Mouse (Mus musculus): ENCODE results near the gene Gm26920. TPM values are rescaled to one million over a fixed set of nuclear protein-coding genes. Genes with fewer than 3 reads are reported as not detected.

Gene Gm26920
- polyA plus RNA-seq, 1 experiment from 2014 or later = 3.6 TPM

DNA sequence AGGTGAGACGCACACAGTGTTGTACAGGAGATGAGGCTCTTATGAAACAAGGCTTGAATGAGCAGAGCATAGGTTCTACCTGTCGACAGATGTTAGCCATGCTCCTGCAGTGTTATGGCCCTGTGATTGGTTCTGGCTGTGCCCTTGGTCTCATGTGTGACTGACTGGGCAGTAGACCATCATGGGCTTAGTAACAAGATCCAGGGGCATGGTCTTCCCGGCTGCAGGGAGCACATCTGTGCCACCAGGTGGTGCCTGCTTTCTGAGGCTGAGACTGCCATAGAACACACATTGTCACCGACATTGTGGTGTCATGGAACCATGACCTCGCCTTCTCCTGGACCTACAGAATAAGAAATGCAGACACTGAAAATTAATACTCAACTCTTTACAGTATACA, 64.9 kb downstream of the Gm26920 start:
- no peaks in the 10 kb centered on the region for H3K4me1 ChIP-seq (ENCODE audit: control insufficient read depth, insufficient read depth, low read length)
- no peak overlapping the region for H3K4me3 ChIP-seq (ENCODE audit: low read depth, low read length)
- no peak for DNase-seq (ENCODE audit: low spot score)
- H3K9ac ChIP-seq (replicated peaks; ENCODE audit: low read length) = no peak overlapping the region
- H3K27me3 ChIP-seq (ENCODE audit: control insufficient read depth, insufficient read depth, low read length) = no peaks in the 10 kb centered on the region
- H3K4me2 ChIP-seq (ENCODE audit: low read depth, low read length) = no peak overlapping the region
- H3K9me3 ChIP-seq (replicated peaks; ENCODE audit: control insufficient read depth, low read length) = no peaks in the 10 kb centered on the region
- H3K36me3 ChIP-seq (replicated peaks; ENCODE audit: control insufficient read depth, insufficient read depth, low read depth, low read length) = peaks cover 21% of the 10 kb centered on the region
- no peak for ATAC-seq (replicated peaks; ENCODE audit: insufficient number of reproducible peaks, low FRiP score, low TSS enrichment, low read depth)
- 82% methylated on average over 5 of the region's 5 CpGs for WGBS
- H3K27ac ChIP-seq (replicated peaks; ENCODE audit: low read depth, low read length) = no peak overlapping the region

DNA sequence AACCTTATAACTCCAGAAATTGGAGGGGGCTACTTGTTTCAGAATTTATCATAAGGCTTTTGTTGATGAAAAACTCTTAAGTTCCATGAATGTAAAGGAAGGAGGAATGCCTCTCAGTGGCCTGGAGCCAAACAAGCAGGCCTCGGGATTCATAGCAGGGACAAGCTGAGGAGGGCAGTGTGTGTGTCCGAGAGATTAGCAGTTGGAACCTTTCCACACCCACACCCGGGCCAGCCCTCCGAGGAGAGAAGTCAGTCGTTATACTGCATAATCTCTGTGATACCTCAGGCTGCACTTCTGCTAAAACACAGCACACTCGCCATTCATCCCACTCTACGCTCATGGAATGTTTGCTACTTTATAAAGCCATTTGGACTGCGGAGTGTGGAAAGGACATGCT, 66.4 kb downstream of the Gm26920 start:
- H3K4me3 ChIP-seq (ENCODE audit: low read depth, low read length) = no peak overlapping the region
- no peak overlapping the region for H3K9ac ChIP-seq (replicated peaks; ENCODE audit: low read length)
- no peaks in the 10 kb centered on the region for H3K27me3 ChIP-seq (ENCODE audit: control insufficient read depth, insufficient read depth, low read length)
- H3K4me2 ChIP-seq (ENCODE audit: low read depth, low read length) = no peak overlapping the region
- H3K27ac ChIP-seq (replicated peaks; ENCODE audit: low read depth, low read length) = no peak overlapping the region
- no peaks in the 10 kb centered on the region for H3K9me3 ChIP-seq (replicated peaks; ENCODE audit: control insufficient read depth, low read length)
- DNase-seq (ENCODE audit: low spot score) (no peak), ATAC-seq (replicated peaks; ENCODE audit: insufficient number of reproducible peaks, low FRiP score, low TSS enrichment, low read depth) (no peak)
- peaks cover 23% of the 10 kb centered on the region for H3K36me3 ChIP-seq (replicated peaks; ENCODE audit: control insufficient read depth, insufficient read depth, low read depth, low read length)
- no peaks in the 10 kb centered on the region for H3K4me1 ChIP-seq (ENCODE audit: control insufficient read depth, insufficient read depth, low read length)
- WGBS = 90% methylated on average over 8 of the region's 8 CpGs

DNA sequence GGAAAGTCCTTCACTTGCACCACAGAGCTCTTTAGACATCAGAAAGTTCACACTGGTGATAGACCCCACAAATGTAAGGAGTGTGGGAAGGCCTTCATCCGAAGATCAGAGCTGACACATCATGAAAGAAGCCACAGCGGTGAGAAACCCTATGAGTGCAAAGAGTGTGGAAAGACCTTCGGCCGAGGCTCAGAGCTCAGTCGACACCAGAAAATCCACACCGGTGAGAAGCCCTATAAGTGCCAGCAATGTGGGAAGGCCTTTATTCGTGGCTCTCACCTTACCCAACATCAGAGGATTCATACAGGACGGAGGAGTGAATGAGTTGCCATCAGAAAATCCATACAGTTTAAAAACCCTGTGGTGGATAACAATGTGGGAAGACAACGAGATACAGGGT, 66.9 kb downstream of the Gm26920 start:
- Histone ChIP-seq H3K9me3 (replicated peaks; ENCODE audit: control insufficient read depth, low read length) (no peaks in the 10 kb centered on the region), H3K27me3 (ENCODE audit: control insufficient read depth, insufficient read depth, low read length) (no peaks in the 10 kb centered on the region), H3K27ac (replicated peaks; ENCODE audit: low read depth, low read length) (no peak overlapping the region), H3K4me2 (ENCODE audit: low read depth, low read length) (no peak overlapping the region), H3K4me3 (ENCODE audit: low read depth, low read length) (no peak overlapping the region), H3K4me1 (ENCODE audit: control insufficient read depth, insufficient read depth, low read length) (no peaks in the 10 kb centered on the region), H3K36me3 (replicated peaks; ENCODE audit: control insufficient read depth, insufficient read depth, low read depth, low read length) (peaks cover 26% of the 10 kb centered on the region), H3K9ac (replicated peaks; ENCODE audit: low read length) (no peak overlapping the region)
- no peak for DNase-seq (ENCODE audit: low spot score)
- 95% methylated on average over 9 of the region's 9 CpGs for WGBS
- ATAC-seq (replicated peaks; ENCODE audit: insufficient number of reproducible peaks, low FRiP score, low TSS enrichment, low read depth) = no peak

GRCm38 (mm10) chr7:30019543-30019942, 70.7 kb downstream of the Gm26920 start:
- Histone ChIP-seq H3K27ac (replicated peaks; ENCODE audit: low read depth, low read length) (no peak overlapping the region), H3K27me3 (ENCODE audit: control insufficient read depth, insufficient read depth, low read length) (no peaks in the 10 kb centered on the region), H3K9me3 (replicated peaks; ENCODE audit: control insufficient read depth, low read length) (no peaks in the 10 kb centered on the region), H3K4me2 (ENCODE audit: low read depth, low read length) (no peak overlapping the region), H3K36me3 (replicated peaks; ENCODE audit: control insufficient read depth, insufficient read depth, low read depth, low read length) (peaks cover 27% of the 10 kb centered on the region), H3K9ac (replicated peaks; ENCODE audit: low read length) (no peak overlapping the region), H3K4me3 (ENCODE audit: low read depth, low read length) (no peak overlapping the region), H3K4me1 (ENCODE audit: control insufficient read depth, insufficient read depth, low read length) (no peaks in the 10 kb centered on the region)
- DNase-seq (ENCODE audit: low spot score) = no peak
- no peak for ATAC-seq (replicated peaks; ENCODE audit: insufficient number of reproducible peaks, low FRiP score, low TSS enrichment, low read depth)
- WGBS = 82% methylated on average over 2 of the region's 2 CpGs

GRCm38 (mm10) chr7:30017226-30017625, 73.0 kb downstream of the Gm26920 start:
- DNase-seq (ENCODE audit: low spot score) (no peak), ATAC-seq (replicated peaks; ENCODE audit: insufficient number of reproducible peaks, low FRiP score, low TSS enrichment, low read depth) (no peak)
- Histone ChIP-seq H3K9me3 (replicated peaks; ENCODE audit: control insufficient read depth, low read length) (no peaks in the 10 kb centered on the region), H3K4me1 (ENCODE audit: control insufficient read depth, insufficient read depth, low read length) (no peaks in the 10 kb centered on the region), H3K9ac (replicated peaks; ENCODE audit: low read length) (no peak overlapping the region), H3K4me3 (ENCODE audit: low read depth, low read length) (no peak overlapping the region), H3K4me2 (ENCODE audit: low read depth, low read length) (no peak overlapping the region), H3K27ac (replicated peaks; ENCODE audit: low read depth, low read length) (no peak overlapping the region), H3K36me3 (replicated peaks; ENCODE audit: control insufficient read depth, insufficient read depth, low read depth, low read length) (peaks cover 23% of the 10 kb centered on the region), H3K27me3 (ENCODE audit: control insufficient read depth, insufficient read depth, low read length) (no peaks in the 10 kb centered on the region)
- 95% methylated on average over 6 of the region's 6 CpGs for WGBS

DNA sequence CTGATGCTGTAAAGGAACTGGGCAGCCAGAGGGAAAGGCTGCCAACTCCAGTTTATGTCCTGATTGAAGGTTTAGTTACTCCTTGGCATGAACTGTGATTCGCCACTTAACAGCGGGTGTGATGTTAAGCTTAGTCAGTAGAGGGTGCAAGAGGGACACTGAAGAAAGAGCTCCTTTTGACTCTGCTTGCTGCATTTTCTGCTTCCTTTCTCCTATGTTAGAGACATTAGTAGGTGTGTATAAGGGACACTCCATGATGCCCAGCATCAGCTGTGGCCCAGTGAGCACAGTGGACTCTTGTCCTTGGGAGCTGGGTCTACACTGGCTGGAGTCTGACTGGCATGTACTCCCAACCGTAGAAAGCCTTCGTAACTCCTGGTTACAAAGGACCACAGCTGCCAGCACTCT, 77.2 kb downstream of the Gm26920 start:
- H3K4me2 ChIP-seq (ENCODE audit: low read depth, low read length) = no peak overlapping the region
- peak; percentile 62 for DNase-seq (ENCODE audit: low spot score)

DNA sequence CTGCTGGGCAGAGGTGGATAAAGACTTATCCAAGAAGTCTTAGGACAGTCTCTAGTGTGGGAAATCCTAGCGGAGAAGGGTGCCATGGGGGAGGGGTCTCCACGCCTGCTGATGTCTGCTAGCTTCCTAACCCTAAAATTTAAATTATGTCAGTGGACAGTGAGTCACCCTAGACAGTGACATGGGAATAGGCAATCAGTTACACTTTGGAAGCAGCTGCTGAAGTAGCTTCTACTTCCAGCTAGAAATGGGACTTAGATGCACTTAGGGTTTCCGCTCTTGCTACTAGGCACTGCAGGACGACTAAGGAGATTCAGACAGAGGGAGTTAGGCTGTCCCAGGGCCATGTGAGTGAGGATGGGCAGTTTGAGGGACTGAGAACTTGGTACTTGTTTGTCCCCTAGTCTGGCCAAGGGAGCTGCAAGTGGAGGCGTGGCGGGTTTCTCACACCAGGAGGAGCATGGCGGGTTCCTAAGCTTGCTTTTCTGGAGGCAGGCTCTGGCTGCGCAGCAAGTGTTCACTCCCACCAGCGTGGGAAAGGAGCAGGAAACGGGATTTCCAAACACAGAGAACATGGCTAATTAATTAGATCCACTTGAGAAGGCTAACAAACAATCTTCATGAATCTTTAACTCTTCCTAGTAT, 79.5 kb downstream of the Gm26920 start:
- DNase-seq (ENCODE audit: low spot score) = no peak
- Histone ChIP-seq H3K27me3 (ENCODE audit: control insufficient read depth, insufficient read depth, low read length) (no peaks in the 10 kb centered on the region), H3K9me3 (replicated peaks; ENCODE audit: control insufficient read depth, low read length) (no peaks in the 10 kb centered on the region), H3K9ac (replicated peaks; ENCODE audit: low read length) (no peak overlapping the region), H3K4me1 (ENCODE audit: control insufficient read depth, insufficient read depth, low read length) (no peaks in the 10 kb centered on the region; the same call in 1 of the 2 replicates), H3K4me3 (ENCODE audit: low read depth, low read length) (no peak overlapping the region), H3K36me3 (replicated peaks; ENCODE audit: control insufficient read depth, insufficient read depth, low read depth, low read length) (peaks cover 8% of the 10 kb centered on the region; the same call in 1 of the 2 replicates), H3K27ac (replicated peaks; ENCODE audit: low read depth, low read length) (no peak overlapping the region), H3K4me2 (ENCODE audit: low read depth, low read length) (no peak overlapping the region)
- 80% methylated on average over 10 of the region's 10 CpGs for WGBS
- no peak for ATAC-seq (replicated peaks; ENCODE audit: insufficient number of reproducible peaks, low FRiP score, low TSS enrichment, low read depth)

More for the DNA sequence above, 77.2 kb downstream of the Gm26920 start:
- WGBS = 83% methylated on average over 4 of the region's 4 CpGs
- no peaks in the 10 kb centered on the region for H3K27me3 ChIP-seq (ENCODE audit: control insufficient read depth, insufficient read depth, low read length)
- no peaks in the 10 kb centered on the region for H3K9me3 ChIP-seq (replicated peaks; ENCODE audit: control insufficient read depth, low read length)
- H3K9ac ChIP-seq (replicated peaks; ENCODE audit: low read length) = no peak overlapping the region
- H3K4me1 ChIP-seq (ENCODE audit: control insufficient read depth, insufficient read depth, low read length) = no peaks in the 10 kb centered on the region; the same call in 1 of the 2 replicates
- no peak overlapping the region for H3K27ac ChIP-seq (replicated peaks; ENCODE audit: low read depth, low read length)
- no peak overlapping the region for H3K4me3 ChIP-seq (ENCODE audit: low read depth, low read length)
- peaks cover 17% of the 10 kb centered on the region for H3K36me3 ChIP-seq (replicated peaks; ENCODE audit: control insufficient read depth, insufficient read depth, low read depth, low read length)
- ATAC-seq (replicated peaks; ENCODE audit: insufficient number of reproducible peaks, low FRiP score, low TSS enrichment, low read depth) = no peak

DNA sequence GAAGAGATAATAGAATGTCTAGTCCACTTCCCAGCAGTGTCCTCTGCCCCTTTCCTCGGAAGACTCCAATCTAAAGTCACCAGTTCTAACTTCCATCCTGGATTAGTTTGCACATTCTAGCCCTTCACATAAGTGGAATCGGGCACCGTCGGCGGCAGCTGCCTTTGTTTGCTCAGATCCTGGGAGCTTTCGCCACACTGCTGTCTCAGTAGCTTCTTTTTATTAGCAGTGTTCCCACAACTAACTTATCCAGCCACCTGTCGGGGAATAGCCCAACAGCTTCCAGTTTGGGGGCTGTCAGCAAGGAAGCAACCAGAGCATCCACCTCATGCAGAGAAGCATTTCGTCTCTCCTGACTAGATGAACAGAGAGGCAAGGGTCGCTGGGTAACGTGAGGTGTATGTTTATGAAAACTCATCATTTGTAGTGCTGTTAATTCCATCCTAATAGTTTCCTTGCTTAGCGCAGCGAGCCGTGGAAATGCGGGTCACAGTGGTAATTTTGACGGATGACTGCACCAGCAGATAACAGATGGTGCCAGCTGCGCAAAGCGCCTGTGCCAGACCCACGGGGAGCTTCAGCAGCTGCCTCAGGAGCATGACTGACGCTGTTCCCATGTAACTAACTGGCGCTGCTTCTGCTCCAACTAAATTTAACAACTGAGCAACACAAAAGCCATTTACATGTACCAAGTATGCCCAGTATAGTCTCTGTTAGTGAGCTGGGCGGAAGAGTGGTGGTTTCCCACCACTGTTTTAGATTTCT, 80.7 kb downstream of the Gm26920 start:
- Histone ChIP-seq H3K9ac (replicated peaks; ENCODE audit: low read length) (no peak overlapping the region), H3K4me2 (ENCODE audit: low read depth, low read length) (no peak overlapping the region), H3K36me3 (replicated peaks; ENCODE audit: control insufficient read depth, insufficient read depth, low read depth, low read length) (peaks cover 8% of the 10 kb centered on the region; the same call in 1 of the 2 replicates), H3K4me3 (ENCODE audit: low read depth, low read length) (no peak overlapping the region), H3K9me3 (replicated peaks; ENCODE audit: control insufficient read depth, low read length) (no peaks in the 10 kb centered on the region), H3K27me3 (ENCODE audit: control insufficient read depth, insufficient read depth, low read length) (no peaks in the 10 kb centered on the region), H3K4me1 (ENCODE audit: control insufficient read depth, insufficient read depth, low read length) (no peaks in the 10 kb centered on the region; the same call in 1 of the 2 replicates), H3K27ac (replicated peaks; ENCODE audit: low read depth, low read length) (no peak overlapping the region)
- ATAC-seq (replicated peaks; ENCODE audit: insufficient number of reproducible peaks, low FRiP score, low TSS enrichment, low read depth) = no peak
- WGBS = 78% methylated on average over 21 of the region's 21 CpGs
- no peak for DNase-seq (ENCODE audit: low spot score)
